Mouse (Mus musculus) megakaryocyte progenitor cell, adult 5-6 weeks (primary cell): ENCODE measurements around the gene Caprin1. TPM values are rescaled to one million over a fixed set of nuclear protein-coding genes. Genes with fewer than 3 reads are reported as not detected.
A peak's percentile ranks its signal among the peaks of the same experiment; 100 is the strongest.

Experiments used
- ATAC-seq: replicated peaks from 2 replicates; pipeline ENCODE4 v1.8.0; 2016; ENCODE audit warnings: mild to moderate bottlenecking, moderate TSS enrichment, inconsistent platforms; ENCODE audit not compliant: poor library complexity
- total RNA-seq, 2 experiments: library from RNA; stranded (forward) in 1 of 2; stranded (reverse) in 1 of 2; fragments of 157-497, 149-512 nt in 1 of 2; fragments of 200-1000 nt in 1 of 2; gene quantifications; 2 replicates each; pipeline versions ENCODE4 v1.2.3 to v1.2.4; 2015 to 2017

The Caprin1 gene
- total RNA-seq, 2 experiments from 2014 or later, result 443 to 462 TPM

GRCm38 (mm10) chr2:103731423-103731822 is 66.0 kb downstream of the Caprin1 start:
- ATAC-seq, result no peak

- no peak for ATAC-seq
Observed at GRCm38 (mm10) chr2:103730999-103731398, 66.5 kb downstream of the Caprin1 start.

- ATAC-seq, result no peak
Observed at GRCm38 (mm10) chr2:103728027-103728540, 69.4 kb downstream of the Caprin1 start.

GRCm38 (mm10) chr2:103724521-103724920 is 72.9 kb downstream of the Caprin1 start:
- ATAC-seq, result no peak

- ATAC-seq, result no peak
Observed at GRCm38 (mm10) chr2:103719292-103719646, 78.2 kb downstream of the Caprin1 start.

GRCm38 (mm10) chr2:103718594-103719291 is 78.7 kb downstream of the Caprin1 start:
- ATAC-seq, result peak; percentile 95

- ATAC-seq, result no peak
Observed at GRCm38 (mm10) chr2:103714412-103714811, 83.0 kb downstream of the Caprin1 start.

GRCm38 (mm10) chr2:103713831-103714230 is 83.6 kb downstream of the Caprin1 start:
- ATAC-seq, result no peak

Other genes with a start within 250 kb of the Caprin1 start
- 0.10 and 0.44 TPM in 2 replicates for gene Abtb2, start 231.3 kb downstream of the Caprin1 start, total RNA-seq (2015)
- gene Abtb2, start 231.3 kb downstream of the Caprin1 start, total RNA-seq (2017), result 0.24 and 0.54 TPM in 2 replicates
- 43.0 and 45.1 TPM in 2 replicates for gene Nat10, start 36.4 kb downstream of the Caprin1 start, total RNA-seq (2015)
- gene Nat10, start 36.4 kb downstream of the Caprin1 start, total RNA-seq (2017), result 63.1 and 66.3 TPM in 2 replicates
- gene Lmo2, start 160.3 kb upstream of the Caprin1 start, total RNA-seq (2015), result 427 and 476 TPM in 2 replicates
- gene Lmo2, start 160.3 kb upstream of the Caprin1 start, total RNA-seq (2017), result 226 and 286 TPM in 2 replicates
- 64.8 and 74.2 TPM in 2 replicates for gene Fbxo3, start 230.1 kb upstream of the Caprin1 start, total RNA-seq (2015)
- gene Fbxo3, start 230.1 kb upstream of the Caprin1 start, total RNA-seq (2017), result 61.5 and 70.9 TPM in 2 replicates
- 1.0 and 2.2 TPM in 2 replicates for gene 4931422A03Rik, start 230.7 kb upstream of the Caprin1 start, total RNA-seq (2015)
- gene 4931422A03Rik, start 230.7 kb upstream of the Caprin1 start, total RNA-seq (2017), result 0.17 TPM in 1 of 2 replicates, not detected in the other